Mouse (Mus musculus) hindbrain, embryonic 15.5 days (tissue): ENCODE measurements at regions not wholly inside any gene's neighbourhood (a gene's known extent, or its start where the extent isn't known, plus 50 kb on each side); places are given as distances from the start of the nearest gene placed in this dataset.
"Not testable (repeated sequence)": the region's sequence is repeated elsewhere in the genome, so short reads cannot be mapped to it uniquely, and the experiment has no call there.

Experiments
- ATAC-seq: fragments of 200-750 bp; cut with Nextera tagmentation; 2 replicates; pipeline ENCODE4 v1.8.0; 2017; ENCODE audit warnings: low read depth, moderate number of reproducible peaks, moderate TSS enrichment; ENCODE audit not compliant: low FRiP score
- H3K27ac ChIP-seq: fragments of 300-500 bp; sonication (generic); replicated peaks from 2 replicates; pipeline ENCODE4 v1.5.1; 2015; ENCODE audit warnings: mild to moderate bottlenecking, inconsistent platforms
- H3K27me3 ChIP-seq: fragments of 300-500 bp; sonication (generic); 2 replicates; pipeline ENCODE4 v1.6.1; 2015; ENCODE audit warnings: control low read depth, inconsistent platforms
- H3K36me3 ChIP-seq: fragments of 300-500 bp; sonication (generic); 2 replicates; pipeline ENCODE4 v1.6.1; 2015; ENCODE audit warnings: control low read depth, inconsistent platforms
- H3K4me1 ChIP-seq: fragments of 300-500 bp; sonication (generic); replicated peaks from 2 replicates; pipeline ENCODE4 v1.6.1; 2015; ENCODE audit warnings: control low read depth, inconsistent platforms
- H3K4me2 ChIP-seq: fragments of 300-500 bp; sonication (generic); 2 replicates; pipeline ENCODE4 v1.6.1; 2015; ENCODE audit warnings: moderate library complexity, mild to moderate bottlenecking, inconsistent platforms
- H3K4me3 ChIP-seq: fragments of 300-500 bp; sonication (generic); 2 replicates; pipeline ENCODE4 v1.5.1; 2015; ENCODE audit warnings: mild to moderate bottlenecking, inconsistent platforms
- H3K9ac ChIP-seq: fragments of 300-500 bp; sonication (generic); 2 replicates; pipeline ENCODE4 v1.6.1; 2015; ENCODE audit warnings: inconsistent platforms
- H3K9me3 ChIP-seq: fragments of 300-500 bp; sonication (generic); 2 replicates; pipeline ENCODE4 v1.6.1; 2016; ENCODE audit warnings: control low read depth, inconsistent platforms
- whole genome bisulfite sequencing: fragments of 180-500 bp; shearing (Covaris S2); methylation state at CpG from one replicate; pipeline ENCODE4 v1.1.7; 2015; 5-methylcytosine and 5-hydroxymethylcytosine counted together

GRCm38 (mm10) chr4:143055371-143055770, 157.4 kb downstream of the Prdm2 start:
- Histone ChIP-seq H3K9me3 (no peaks in the 10 kb centered on the region), H3K27me3 (no peaks in the 10 kb centered on the region), H3K4me2 (no peak overlapping the region), H3K4me1 (no peaks in the 10 kb centered on the region), H3K36me3 (no peaks in the 10 kb centered on the region), H3K27ac (no peak overlapping the region), H3K9ac (no peak overlapping the region), H3K4me3 (no peak overlapping the region)
- 0 out of 2 replicates have a peak, but pooled peaks have one; percentile 38 for ATAC-seq
- WGBS: 74% methylated on average over 7 of the region's 7 CpGs

- Histone ChIP-seq H3K9ac (no peak overlapping the region), H3K9me3 (no peaks in the 10 kb centered on the region), H3K4me1 (no peaks in the 10 kb centered on the region), H3K36me3 (no peaks in the 10 kb centered on the region), H3K4me2 (no peak overlapping the region), H3K27ac (no peak overlapping the region), H3K27me3 (no peaks in the 10 kb centered on the region), H3K4me3 (no peak overlapping the region)
- 71% methylated on average over 5 of the region's 5 CpGs for WGBS
- ATAC-seq: no peak
Measured at GRCm38 (mm10) chr4:143053029-143053428, 159.8 kb downstream of the Prdm2 start.

DNA sequence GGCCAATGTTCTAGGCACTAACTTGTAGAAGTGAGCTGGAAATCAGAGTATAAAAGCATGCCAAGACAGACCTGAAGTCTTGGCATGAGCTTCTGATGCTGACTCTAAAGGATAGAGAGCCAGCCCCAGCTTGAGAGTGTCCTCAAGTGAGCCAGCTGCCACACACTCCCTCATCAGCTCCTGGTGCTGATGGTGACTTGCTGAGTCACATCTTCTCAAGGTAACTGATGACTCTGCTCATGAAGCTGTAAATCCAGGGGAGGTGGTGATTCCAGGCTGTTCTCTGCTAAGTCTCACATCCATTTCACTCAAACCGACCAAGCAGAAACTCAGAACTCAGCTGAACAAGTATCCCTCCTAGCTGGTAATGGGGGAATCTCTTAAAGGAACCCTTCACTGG, 161.6 kb downstream of the Prdm2 start:
- Histone ChIP-seq H3K36me3 (no peaks in the 10 kb centered on the region), H3K4me2 (no peak overlapping the region), H3K4me3 (no peak overlapping the region), H3K27ac (no peak overlapping the region), H3K27me3 (no peaks in the 10 kb centered on the region), H3K9ac (no peak overlapping the region), H3K4me1 (no peaks in the 10 kb centered on the region), H3K9me3 (no peaks in the 10 kb centered on the region)
- WGBS: 92% methylated on average over 1 of the region's 1 CpGs
- ATAC-seq: no peak

DNA sequence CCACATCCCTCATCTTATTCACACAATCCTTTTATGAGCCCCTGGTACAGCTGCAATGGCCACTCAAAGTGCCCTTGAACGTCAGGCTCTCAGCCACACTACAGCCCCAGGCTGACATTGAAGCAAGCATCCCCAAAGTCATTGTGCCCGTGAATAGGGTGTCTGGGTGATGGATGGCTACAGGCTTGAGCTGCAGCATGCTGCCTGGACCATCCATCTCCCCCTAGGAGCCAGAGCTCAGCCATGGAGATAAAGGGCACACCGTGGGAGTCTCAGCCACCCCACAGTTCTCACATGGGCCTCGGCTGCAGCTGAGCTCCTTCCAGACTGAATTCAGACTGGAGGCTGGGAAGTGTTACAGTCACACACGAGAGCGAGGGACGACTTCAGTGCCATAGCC, 167.6 kb downstream of the Prdm2 start:
- Histone ChIP-seq H3K4me2 (no peak overlapping the region), H3K9ac (no peak overlapping the region), H3K36me3 (no peaks in the 10 kb centered on the region), H3K27ac (no peak overlapping the region), H3K27me3 (no peaks in the 10 kb centered on the region), H3K9me3 (no peaks in the 10 kb centered on the region), H3K4me1 (peaks cover 12% of the 10 kb centered on the region), H3K4me3 (no peak overlapping the region)
- 21% methylated on average over 7 of the region's 7 CpGs for WGBS
- ATAC-seq: peak; percentile 87

DNA sequence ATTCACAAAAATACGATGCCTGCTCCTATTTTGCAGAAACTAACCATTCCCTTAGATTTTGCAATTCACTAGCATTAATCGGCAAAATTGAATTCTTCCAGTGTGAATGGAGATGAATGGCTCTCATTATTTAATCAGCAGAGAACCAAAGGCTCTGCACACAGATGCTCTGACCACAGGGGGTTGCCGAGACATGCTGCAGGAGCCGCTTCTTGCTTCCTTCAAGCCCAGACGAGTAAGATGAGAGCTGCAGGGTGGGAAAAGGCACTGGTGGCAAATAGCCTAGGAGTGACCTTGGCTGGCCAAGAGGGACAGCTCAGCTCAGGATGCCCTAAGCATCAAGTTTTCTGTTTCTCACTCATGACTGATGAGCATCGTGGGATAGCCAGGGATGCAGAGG, 170.0 kb downstream of the Prdm2 start:
- no peak overlapping the region for H3K9ac ChIP-seq
- no peaks in the 10 kb centered on the region for H3K36me3 ChIP-seq
- no peaks in the 10 kb centered on the region for H3K9me3 ChIP-seq
- H3K27ac ChIP-seq: no peak overlapping the region
- H3K27me3 ChIP-seq: no peaks in the 10 kb centered on the region
- no peak overlapping the region for H3K4me3 ChIP-seq
- H3K4me2 ChIP-seq: no peak overlapping the region
- H3K4me1 ChIP-seq: peaks cover 12% of the 10 kb centered on the region
- ATAC-seq: peak; percentile 47; the same call in 1 of the 2 replicates
- 16% methylated on average over 6 of the region's 6 CpGs for WGBS

DNA sequence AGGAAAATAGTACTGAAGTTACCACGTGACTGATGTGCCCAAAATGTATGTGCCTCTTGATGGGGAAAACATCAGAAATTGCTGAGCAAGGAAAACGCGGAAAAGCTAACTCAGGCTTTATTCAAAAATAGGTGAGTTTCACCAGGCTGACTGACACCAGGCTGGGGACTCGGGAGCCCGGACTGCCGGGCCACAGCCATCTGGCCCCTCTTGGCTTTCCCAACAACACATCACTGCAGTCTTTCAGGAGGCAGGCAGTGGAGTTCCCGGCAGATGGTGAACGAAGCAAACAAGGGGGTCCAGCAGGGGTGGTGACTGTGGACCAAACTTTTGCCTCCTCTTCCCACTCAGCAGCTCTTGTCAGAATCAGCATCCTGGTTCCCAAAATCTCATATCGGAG, 174.2 kb downstream of the Prdm2 start:
- WGBS: 65% methylated on average over 9 of the region's 9 CpGs
- peaks cover 9% of the 10 kb centered on the region for H3K4me1 ChIP-seq
- H3K9ac ChIP-seq: no peak overlapping the region
- H3K4me2 ChIP-seq: no peak overlapping the region
- no peak overlapping the region for H3K27ac ChIP-seq
- ATAC-seq: no peak
- H3K27me3 ChIP-seq: no peaks in the 10 kb centered on the region
- H3K9me3 ChIP-seq: no peaks in the 10 kb centered on the region
- H3K4me3 ChIP-seq: no peak overlapping the region
- no peaks in the 10 kb centered on the region for H3K36me3 ChIP-seq

DNA sequence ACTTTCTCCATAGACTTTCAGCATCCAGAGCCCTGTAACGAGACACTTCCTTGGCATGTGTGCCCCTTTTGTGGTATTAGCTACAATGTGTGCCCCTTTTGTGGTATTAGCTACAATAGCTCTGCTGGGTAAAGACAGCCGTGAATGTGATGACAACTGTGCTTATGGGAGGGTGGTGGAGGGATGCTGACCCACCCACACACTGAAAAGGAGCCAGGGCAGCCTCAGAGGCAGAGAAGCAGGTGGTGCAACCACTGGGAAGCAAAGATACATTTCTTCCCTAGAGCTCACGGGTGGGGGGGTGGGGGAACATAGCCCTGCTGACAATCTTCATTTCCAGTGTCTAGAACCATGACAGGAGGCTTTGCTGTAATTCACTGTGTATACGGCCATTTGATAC, 176.1 kb downstream of the Prdm2 start:
- H3K36me3 ChIP-seq: no peaks in the 10 kb centered on the region
- H3K9me3 ChIP-seq: no peaks in the 10 kb centered on the region
- no peak overlapping the region for H3K4me2 ChIP-seq
- no peaks in the 10 kb centered on the region; the same call in 1 of the 2 replicates for H3K4me1 ChIP-seq
- no peak for ATAC-seq
- no peaks in the 10 kb centered on the region for H3K27me3 ChIP-seq
- H3K4me3 ChIP-seq: no peak overlapping the region
- H3K27ac ChIP-seq: no peak overlapping the region
- no peak overlapping the region for H3K9ac ChIP-seq
- 44% methylated on average over 4 of the region's 4 CpGs for WGBS

GRCm38 (mm10) chr4:143035089-143035488, 177.7 kb downstream of the Prdm2 start:
- not testable (repeated sequence) for H3K4me2 ChIP-seq, H3K9me3 ChIP-seq, ATAC-seq, H3K27ac ChIP-seq, H3K27me3 ChIP-seq, H3K4me3 ChIP-seq, H3K36me3 ChIP-seq, H3K4me1 ChIP-seq, H3K9ac ChIP-seq
- 57% methylated on average over 2 of the region's 2 CpGs for WGBS

GRCm38 (mm10) chr4:143034324-143034723, 178.5 kb downstream of the Prdm2 start:
- not testable (repeated sequence) for H3K27ac ChIP-seq, H3K9me3 ChIP-seq, H3K4me2 ChIP-seq, H3K27me3 ChIP-seq, H3K4me3 ChIP-seq, H3K4me1 ChIP-seq, ATAC-seq, H3K36me3 ChIP-seq, H3K9ac ChIP-seq
- 89% methylated on average over 2 of the region's 2 CpGs for WGBS

GRCm38 (mm10) chr4:143029813-143030212, 183.0 kb downstream of the Prdm2 start:
- H3K4me3 ChIP-seq, H3K36me3 ChIP-seq, H3K9ac ChIP-seq, H3K27me3 ChIP-seq, H3K4me1 ChIP-seq, H3K4me2 ChIP-seq, H3K27ac ChIP-seq, ATAC-seq, H3K9me3 ChIP-seq: not testable (repeated sequence)
- 64% methylated on average over 4 of the region's 4 CpGs for WGBS

GRCm38 (mm10) chr4:143027292-143027691, 185.5 kb downstream of the Prdm2 start:
- H3K27me3 ChIP-seq: no peaks in the 10 kb centered on the region
- peak; percentile 77; the same call in 1 of the 2 replicates for ATAC-seq
- WGBS: 6% methylated on average over 5 of the region's 5 CpGs

GRCm38 (mm10) chr4:143021242-143021881, 191.4 kb downstream of the Prdm2 start:
- H3K4me1 ChIP-seq: peaks cover 13% of the 10 kb centered on the region
- no peak overlapping the region for H3K27ac ChIP-seq
- H3K4me2 ChIP-seq: no peak overlapping the region
- no peak overlapping the region for H3K4me3 ChIP-seq
- peak; percentile 66; the same call in 1 of the 2 replicates for ATAC-seq
- no peak overlapping the region for H3K9ac ChIP-seq
- no peaks in the 10 kb centered on the region for H3K9me3 ChIP-seq
- H3K36me3 ChIP-seq: no peaks in the 10 kb centered on the region
- H3K27me3 ChIP-seq: no peaks in the 10 kb centered on the region
- 45% methylated on average over 10 of the region's 10 CpGs for WGBS

More at GRCm38 (mm10) chr4:143027292-143027691, 185.5 kb downstream of the Prdm2 start:
- no peak overlapping the region for H3K9ac ChIP-seq
- H3K9me3 ChIP-seq: no peaks in the 10 kb centered on the region
- H3K4me1 ChIP-seq: no peaks in the 10 kb centered on the region
- H3K36me3 ChIP-seq: no peaks in the 10 kb centered on the region
- no peak overlapping the region for H3K4me3 ChIP-seq
- H3K27ac ChIP-seq: no peak overlapping the region
- H3K4me2 ChIP-seq: no peak overlapping the region

DNA sequence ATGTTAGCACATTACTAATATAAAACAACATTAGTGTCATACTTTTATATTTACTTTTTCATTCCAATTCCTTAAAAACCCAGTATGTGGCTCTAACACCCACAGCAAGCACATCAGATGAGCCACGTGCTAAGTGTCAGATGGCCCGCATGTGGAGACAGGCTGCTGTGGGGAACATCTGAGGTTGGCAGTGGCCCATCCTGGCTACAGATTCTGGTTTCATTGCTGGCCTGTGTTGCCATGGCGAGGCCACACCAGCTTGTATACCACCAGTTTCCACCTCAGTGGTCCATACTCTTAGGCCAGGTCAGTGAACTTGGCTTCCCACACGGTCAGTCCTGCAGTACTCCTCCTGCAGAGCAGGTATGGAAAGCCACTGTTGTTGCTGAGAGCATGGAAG, 192.1 kb downstream of the Prdm2 start:
- peaks cover 13% of the 10 kb centered on the region for H3K4me1 ChIP-seq
- no peak overlapping the region for H3K4me2 ChIP-seq
- ATAC-seq: peak; percentile 14; the same call in 1 of the 2 replicates
- H3K4me3 ChIP-seq: no peak overlapping the region
- no peak overlapping the region for H3K27ac ChIP-seq
- H3K9ac ChIP-seq: no peak overlapping the region
- no peaks in the 10 kb centered on the region for H3K36me3 ChIP-seq
- 62% methylated on average over 4 of the region's 4 CpGs for WGBS
- H3K9me3 ChIP-seq: no peaks in the 10 kb centered on the region
- no peaks in the 10 kb centered on the region for H3K27me3 ChIP-seq
